Mouse (Mus musculus) CH12.LX (cell line): Measurements from ENCODE around the gene Cnn3. TPM values are rescaled to one million over a fixed set of nuclear protein-coding genes. Genes with fewer than 3 reads are reported as not detected.

Experiments used
- DNase-seq: peaks from one replicate; pipeline ENCODE4 v3.0.0-alpha.2; 2013; ENCODE audit errors: extremely low read depth
- H3K27ac ChIP-seq: 2 replicates; pipeline ENCODE4 v1.5.1; 2012; ENCODE audit warnings: low read depth, mild to moderate bottlenecking, control low read depth, moderate library complexity; ENCODE audit not compliant: insufficient read depth
- H3K27me3 ChIP-seq: replicated peaks from 2 replicates; pipeline ENCODE3; 2012; ENCODE audit warnings: inconsistent platforms
- H3K36me3 ChIP-seq, 2 experiments: replicated peaks in 1 of 2; 2 replicates each; pipeline versions ENCODE3 to v1.6.1; 2012; ENCODE audit warnings: inconsistent platforms in 1 of 2, low read length in 1 of 2, mild to moderate bottlenecking in 1 of 2, mixed read lengths in 1 of 2, moderate library complexity in 1 of 2; ENCODE audit not compliant: control insufficient read depth in 1 of 2, insufficient read depth in 1 of 2
- H3K4me1 ChIP-seq, 2 experiments: 2 replicates each; pipeline ENCODE4 v1.6.1; 2012; ENCODE audit warnings: inconsistent platforms in 1 of 2, moderate library complexity in 1 of 2; ENCODE audit not compliant: insufficient read depth in 2 of 2, control insufficient read depth in 1 of 2
- H3K4me2 ChIP-seq: 2 replicates; pipeline ENCODE4 v1.6.1; 2012; ENCODE audit warnings: low read depth, mild to moderate bottlenecking, control low read depth; ENCODE audit not compliant: poor library complexity, insufficient read depth, severe bottlenecking
- H3K4me3 ChIP-seq, 3 experiments: fragments of 150-350 bp in 1 of 3; sonication (generic) in 1 of 3; replicated peaks in 1 of 3; 2 replicates each; pipeline versions ENCODE3 to v1.5.1; 2011 to 2012; ENCODE audit warnings: low read depth in 2 of 3, low read length in 2 of 3, mild to moderate bottlenecking in 2 of 3, moderate library complexity in 2 of 3, control low read depth in 1 of 3, improper control_type of control experiment in 1 of 3, inconsistent platforms in 1 of 3, mixed read lengths in 1 of 3; ENCODE audit not compliant: poor library complexity in 1 of 3
- H3K79me2 ChIP-seq: replicated peaks from 2 replicates; pipeline ENCODE4 v1.6.1; 2012; ENCODE audit warnings: mild to moderate bottlenecking, moderate library complexity; ENCODE audit not compliant: control insufficient read depth, poor library complexity, insufficient read depth, severe bottlenecking; ENCODE audit errors: extremely low read depth
- H3K9ac ChIP-seq: 2 replicates; pipeline ENCODE4 v1.6.1; 2012; ENCODE audit warnings: low read depth, mild to moderate bottlenecking, control low read depth, moderate library complexity; ENCODE audit not compliant: insufficient read depth
- H3K9me3 ChIP-seq: replicated peaks from 2 replicates; pipeline ENCODE3; 2012; ENCODE audit warnings: low read length, inconsistent platforms, mixed read lengths
- BHLHE40 ChIP-seq: IDR thresholded peaks from 2 replicates; pipeline ENCODE4 v1.6.1; 2011; ENCODE audit warnings: mild to moderate bottlenecking, low read depth, low read length, improper control_type of control experiment
- CTCF ChIP-seq, 2 experiments: IDR thresholded peaks in 1 of 2; conservative IDR thresholded peaks in 1 of 2; 2 replicates each; pipeline ENCODE4 v1.5.1; 2011 to 2012; ENCODE audit warnings: low read depth in 2 of 2, low read length in 2 of 2, improper control_type of control experiment in 1 of 2, inconsistent platforms in 1 of 2, mild to moderate bottlenecking in 1 of 2, moderate library complexity in 1 of 2
- EP300 ChIP-seq: IDR thresholded peaks from 2 replicates; pipeline ENCODE4 v1.6.1; 2011; ENCODE audit warnings: low read length, improper control_type of control experiment
- JUN ChIP-seq: IDR thresholded peaks from 2 replicates; pipeline ENCODE4 v1.6.1; 2011; ENCODE audit warnings: low read depth, mild to moderate bottlenecking, low read length, improper control_type of control experiment, moderate library complexity; ENCODE audit not compliant: insufficient read depth
- JUND ChIP-seq: conservative IDR thresholded peaks from 2 replicates; pipeline ENCODE4 v1.6.1; 2011; ENCODE audit warnings: low read depth, low read length, improper control_type of control experiment
- MAFK ChIP-seq: IDR thresholded peaks from 2 replicates; pipeline ENCODE4 v1.6.1; 2011; ENCODE audit warnings: low read length, improper control_type of control experiment; ENCODE audit not compliant: insufficient replicate concordance
- MAX ChIP-seq: IDR thresholded peaks from 2 replicates; pipeline ENCODE4 v1.6.1; 2011; ENCODE audit warnings: low read length, improper control_type of control experiment
- MAZ ChIP-seq: IDR thresholded peaks from 2 replicates; pipeline ENCODE4 v1.6.1; 2012; ENCODE audit warnings: low read depth, mild to moderate bottlenecking, inconsistent platforms, low read length, improper control_type of control experiment, moderate library complexity
- MEF2A ChIP-seq: IDR thresholded peaks from 2 replicates; pipeline ENCODE4 v1.6.1; 2014; ENCODE audit warnings: low read depth, mild to moderate bottlenecking, inconsistent platforms, low read length, improper control_type of control experiment, borderline replicate concordance
- MXI1 ChIP-seq: IDR thresholded peaks from 2 replicates; pipeline ENCODE4 v1.6.1; 2011; ENCODE audit warnings: mild to moderate bottlenecking, low read depth, low read length, improper control_type of control experiment
- MYC ChIP-seq: IDR thresholded peaks from 2 replicates; pipeline ENCODE4 v1.6.1; 2011; ENCODE audit warnings: low read depth, mild to moderate bottlenecking, improper control_type of control experiment, low read length
- NRF1 ChIP-seq: IDR thresholded peaks from 2 replicates; pipeline ENCODE4 v1.6.1; 2014; ENCODE audit warnings: low read depth, mild to moderate bottlenecking, inconsistent platforms, low read length, improper control_type of control experiment, moderate library complexity
- POLR2A ChIP-seq: IDR thresholded peaks from 2 replicates; pipeline ENCODE4 v1.6.1; 2011; ENCODE audit warnings: low read depth, mild to moderate bottlenecking, improper control_type of control experiment, low read length
- POLR2AphosphoS2 ChIP-seq: IDR thresholded peaks from 2 replicates; pipeline ENCODE4 v1.6.1; 2011; ENCODE audit warnings: low read depth, low read length, improper control_type of control experiment
- RAD21 ChIP-seq: IDR thresholded peaks from 2 replicates; pipeline ENCODE4 v1.6.1; 2011; ENCODE audit warnings: low read depth, mild to moderate bottlenecking, low read length, improper control_type of control experiment, moderate library complexity
- RCOR1 ChIP-seq: conservative IDR thresholded peaks from 2 replicates; pipeline ENCODE4 v1.6.1; 2012; ENCODE audit warnings: low read depth, mild to moderate bottlenecking, inconsistent platforms, low read length, improper control_type of control experiment
- SIN3A ChIP-seq: IDR thresholded peaks from 2 replicates; pipeline ENCODE4 v1.6.1; 2012; ENCODE audit warnings: low read length, improper control_type of control experiment, inconsistent platforms
- SMC3 ChIP-seq: IDR thresholded peaks from 2 replicates; pipeline ENCODE4 v1.6.1; 2011; ENCODE audit warnings: low read depth, low read length, improper control_type of control experiment
- TBP ChIP-seq: conservative IDR thresholded peaks from 2 replicates; pipeline ENCODE4 v1.6.1; 2011; ENCODE audit warnings: low read depth, low read length, improper control_type of control experiment
- TCF12 ChIP-seq: IDR thresholded peaks from 2 replicates; pipeline ENCODE4 v1.6.1; 2014; ENCODE audit warnings: low read depth, mild to moderate bottlenecking, inconsistent platforms, low read length, improper control_type of control experiment
- USF1 ChIP-seq: IDR thresholded peaks from 2 replicates; pipeline ENCODE4 v1.6.1; 2014; ENCODE audit warnings: low read depth, mild to moderate bottlenecking, inconsistent platforms, low read length, improper control_type of control experiment
- dilution Hi-C: fragments of 300-500 bp; cut with MboI; formaldehyde crosslinking; loops from 2 replicates; pipeline ENCODE4 v1.14.3; 2020; ENCODE audit warnings: low sequenced_read_pairs; ENCODE audit not compliant: extremely low pct_unique_long_range_greater_than_20kb, extremely low pct_ligation_motif_present
- in situ Hi-C: fragments of 300-500 bp; cut with MboI; formaldehyde crosslinking; loops from 3 replicates; pipeline ENCODE4 v1.14.3; 2019; ENCODE audit warnings: low sequenced_read_pairs, low pct_ligation_motif_present, low pct_unique_long_range_greater_than_20kb, mixed read lengths
- polyA plus RNA-seq: library from polyadenylated mRNA; unstranded; fragments of >175 nt; gene quantifications from 2 replicates; pipeline ENCODE4 v1.2.1, GENCODE M21; 2012; ENCODE audit warnings: low read depth; ENCODE audit not compliant: insufficient read length
- total RNA-seq, 2 experiments: library from RNA; depleted of rRNA; stranded (reverse); fragments of 300-350 nt in 1 of 2; fragments of >200 nt in 1 of 2; gene quantifications; 2 replicates each; pipeline ENCODE4 v1.2.3; 2012 to 2014

The Cnn3 gene
- total and polyA plus RNA-seq, 3 experiments: 12.5 to 58.5 (median 46.4) TPM

DNA sequence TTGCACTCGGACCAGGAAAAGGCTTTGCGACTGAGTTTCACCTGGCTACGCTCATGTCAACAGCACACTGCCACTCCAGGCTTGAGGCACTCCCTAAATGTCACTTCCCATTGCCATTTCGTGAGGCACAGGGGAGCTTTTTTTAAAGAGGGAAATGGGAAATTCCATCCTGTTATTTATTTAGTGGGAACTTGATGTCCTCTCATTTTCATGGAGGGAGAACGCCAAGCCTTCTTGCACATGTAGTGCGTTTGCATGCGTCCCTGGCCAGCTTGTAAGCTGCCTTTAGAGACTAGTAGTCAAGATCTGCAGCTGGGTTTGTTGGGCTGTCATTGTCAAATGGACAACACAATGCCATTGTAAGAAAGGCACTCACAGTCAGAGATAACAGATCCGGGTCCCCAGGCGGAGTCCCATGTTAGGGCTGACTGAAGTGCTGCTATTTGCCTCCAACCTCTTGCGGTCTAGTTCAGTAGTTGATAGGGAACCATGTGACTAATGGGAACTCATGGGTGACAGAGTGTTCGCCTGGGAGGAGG is 13.4 kb downstream of the Cnn3 start (continued):
- no peak for TF ChIP-seq TCF12
- no peak for TF ChIP-seq MAX
- TF ChIP-seq EP300: no peak
- TF ChIP-seq SIN3A: no peak

GRCm38 (mm10) chr3:121441504-121441903 is 15.2 kb downstream of the Cnn3 start:
- TF ChIP-seq CTCF (conservative IDR thresholded peaks at IDR 0.05 in 1 of 2, IDR thresholded peaks at IDR 0.05 in 1 of 2; ENCODE audit: low read depth in 2 of 2, low read length in 2 of 2): no peak

DNA sequence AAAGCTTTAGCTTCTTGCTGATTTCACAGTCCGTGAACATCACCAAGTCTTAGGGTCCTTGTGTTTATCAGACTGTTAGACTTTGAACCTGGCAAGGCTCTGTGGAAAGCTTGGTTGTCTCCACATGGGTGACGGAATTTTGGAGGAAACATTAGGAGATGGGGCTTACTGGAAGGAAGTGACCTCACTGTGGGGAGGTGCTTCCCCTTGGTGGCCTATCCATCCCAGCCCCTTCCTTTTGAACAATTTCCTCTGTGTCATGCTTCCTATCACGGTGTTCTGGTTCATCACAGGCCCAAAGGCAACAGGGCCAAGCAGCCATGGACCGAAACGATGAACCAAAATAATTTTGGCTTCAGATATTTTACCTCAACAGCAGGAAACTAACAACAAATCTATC is 16.0 kb downstream of the Cnn3 start:
- dilution Hi-C loops: no loop called here
- H3K79me2 ChIP-seq: no peaks in the 10 kb centered on the region
- no peaks in the 10 kb centered on the region for H3K27me3 ChIP-seq
- no peak overlapping the region for H3K9ac ChIP-seq
- H3K9me3 ChIP-seq: no peaks in the 10 kb centered on the region
- TF ChIP-seq CTCF (conservative IDR thresholded peaks at IDR 0.05 in 1 of 2, IDR thresholded peaks at IDR 0.05 in 1 of 2; ENCODE audit: low read depth in 2 of 2, low read length in 2 of 2): no peak
- no peak for TF ChIP-seq MYC
- TF ChIP-seq USF1: no peak
- no peak for TF ChIP-seq POLR2A
- TF ChIP-seq EP300: no peak
- TF ChIP-seq MAZ: no peak
- TF ChIP-seq BHLHE40: no peak
- no peak for TF ChIP-seq RAD21
- TF ChIP-seq MEF2A: no peak
- TF ChIP-seq TCF12: no peak
- TF ChIP-seq JUND: no peak
- no peak for TF ChIP-seq POLR2AphosphoS2
- TF ChIP-seq JUN: no peak
- no peak for TF ChIP-seq TBP
- no peak for TF ChIP-seq NRF1
- no peak for TF ChIP-seq MXI1
- no peak for TF ChIP-seq SMC3
- TF ChIP-seq RCOR1: no peak
- TF ChIP-seq MAFK: no peak
- in situ Hi-C loops: loop anchor here (5.0 kb wide), 1 partner anchor 50 kb away; no protein-coding TSS in a partner anchor
- H3K36me3 ChIP-seq: peaks cover 0 to 19% of the 10 kb centered on the region in 2 experiments
- no peak overlapping the region for H3K4me2 ChIP-seq
- no peak overlapping the region for H3K27ac ChIP-seq
- H3K4me1 ChIP-seq: peaks cover 7 to 55% of the 10 kb centered on the region in 2 experiments; a peak in 3 of 4 replicates
- peak; percentile 17 for DNase-seq
- no peak overlapping the region for H3K4me3 ChIP-seq

More at GRCm38 (mm10) chr3:121441504-121441903, 15.2 kb downstream of the Cnn3 start:
- H3K4me2 ChIP-seq: no peak overlapping the region
- H3K79me2 ChIP-seq: no peaks in the 10 kb centered on the region
- peaks cover 7 to 61% of the 10 kb centered on the region in 2 experiments; a peak in 3 of 4 replicates for H3K4me1 ChIP-seq
- in situ Hi-C loops: loop anchor here (5.0 kb wide), 1 partner anchor 51 kb away; no protein-coding TSS in a partner anchor
- peaks cover 0 to 19% of the 10 kb centered on the region in 2 experiments for H3K36me3 ChIP-seq
- H3K9me3 ChIP-seq: no peaks in the 10 kb centered on the region
- H3K4me3 ChIP-seq: no peak overlapping the region
- H3K27me3 ChIP-seq: no peaks in the 10 kb centered on the region
- dilution Hi-C loops: no loop called here
- H3K27ac ChIP-seq: no peak overlapping the region
- DNase-seq: no peak
- H3K9ac ChIP-seq: no peak overlapping the region
